Comparison of ENCODE assay signal across 8 mouse cellular contexts in genomic region chr17:26780750-26781571, GRCm38 (mm10). TPM values are rescaled to one million over a fixed set of nuclear protein-coding genes. Genes with fewer than 3 reads are reported as not detected.
DNase-seq lines count a peak whose midpoint lies in the region; ATAC-seq lines count a peak whose summit lies in the region.

Gene Bnip1, plus strand, starts transcription at chr17:26781066.

- H3K9ac ChIP-seq in hindbrain, embryonic 13.5 days = peak within 1 kb of the TSS; percentile 87

- peak; percentile 70 for DNase-seq in Muller cell, postnatal 12 days (ENCODE audit: inconsistent ontology term)
- peak; percentile 76 for DNase-seq in cerebellum, adult 9-11 months
- DNase-seq in frontal cortex, postnatal 14 days (ENCODE audit: low spot score in 2 of 2) = peak; percentile 68 to 72
- peak; percentile 58 to 80 for DNase-seq in layer of hippocampus, postnatal 25 days (ENCODE audit: extremely low spot score in 1 of 2, low spot score in 1 of 2)
- peak; percentile 75 for DNase-seq in lung, postnatal 25 days (ENCODE audit: low spot score)
- DNase-seq in retina, embryonic 14.5 days (ENCODE audit: low spot score) = peak; percentile 84
- peak; percentile 86 for DNase-seq in thymus, postnatal 4 days

- peaks cover 28% of the 10 kb centered on the region for H3K36me3 ChIP-seq in hindbrain, embryonic 13.5 days

- H3K4me3 ChIP-seq in hindbrain, embryonic 13.5 days = peak within 1 kb of the TSS; percentile 81

- H3K4me1 ChIP-seq in hindbrain, embryonic 13.5 days (replicated peaks) = peaks cover 16% of the 10 kb centered on the region

- under 1% methylated on average over 42 of the region's 42 CpGs for WGBS in hindbrain, embryonic 13.5 days

- peak within 1 kb of the TSS; percentile 82 for H3K27ac ChIP-seq in hindbrain, embryonic 13.5 days

- peak within 1 kb of the TSS; percentile 83 for H3K4me2 ChIP-seq in hindbrain, embryonic 13.5 days

- H3K9me3 ChIP-seq in hindbrain, embryonic 13.5 days = no peaks in the 10 kb centered on the region

- no peaks in the 10 kb centered on the region for H3K27me3 ChIP-seq in hindbrain, embryonic 13.5 days

- peak; percentile 74 for ATAC-seq in hindbrain, embryonic 13.5 days (ENCODE audit: low FRiP score)

RNA-seq across cellular contexts. Expression of gene Bnip1, which starts in this region (rescaled TPM):
- 50.3 and 60.7 TPM in 2 replicates for polyA plus RNA-seq in hindbrain, embryonic 13.5 days (2015; fragmentation: Nextera tagmentation; extraction: Ambion mirVana)
- total RNA-seq in layer of hippocampus, postnatal 25 days (2021) = 10 to 100 TPM; 28.7 to 29.7 TPM

Comparison
In these comparisons a context has a peak if more than half of its experiments do, and no peak if none do; other contexts are left out.
1. Peak in every context shown above with its lines: DNase-seq, ATAC-seq, H3K4me3 ChIP-seq and H3K27ac ChIP-seq.